Mouse (Mus musculus): ENCODE results near the gene Zfp746. TPM values are rescaled to one million over a fixed set of nuclear protein-coding genes. Genes with fewer than 3 reads are reported as not detected.
"Not testable (repeated sequence)": the region's sequence is repeated elsewhere in the genome, so short reads cannot be mapped to it uniquely, and the experiment has no call there.

Zfp746 gene
- 10 to 100 TPM; 29.7 to 30.2 TPM for total RNA-seq (2021)
- long read RNA-seq, experiment 1, transcript Zfp746-201 (7 exons, 3,651 nt): minor isoform, 11 of 61 reads
- long read RNA-seq, experiment 1, transcript Zfp746-203 (7 exons, 3,648 nt): major isoform, 15 of 61 reads
- long read RNA-seq, experiment 1, partial matches to known transcripts: 0 of 61 reads
- long read RNA-seq, experiment 1, other reads (novel, unspliced or antisense): 35 of 61 reads
- long read RNA-seq, experiment 2, transcript Zfp746-203 (7 exons, 3,648 nt): major isoform, 9 of 48 reads
- long read RNA-seq, experiment 2, partial matches to known transcripts: 3 of 48 reads
- long read RNA-seq, experiment 2, other reads (novel, unspliced or antisense): 32 of 48 reads

DNA sequence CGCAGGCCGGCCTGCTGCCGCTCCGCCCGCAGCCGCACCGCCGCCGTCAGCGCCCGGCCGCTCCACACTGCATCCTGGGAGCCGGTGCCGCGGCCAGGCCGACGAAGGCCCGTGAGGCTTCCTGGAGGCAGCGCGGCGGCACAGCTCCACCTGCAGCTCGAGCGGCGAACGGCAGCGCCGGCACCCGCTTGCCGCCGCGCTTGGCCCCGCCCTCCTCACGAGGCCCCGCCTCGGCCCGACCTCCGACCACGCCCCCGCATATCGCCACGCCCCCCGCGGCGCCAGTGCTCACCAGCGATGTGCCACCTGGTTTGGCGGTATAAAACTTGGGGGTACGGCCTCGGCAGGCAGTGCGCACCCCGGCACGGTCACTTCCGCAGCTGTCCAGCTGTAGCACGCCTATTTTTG lies at the start of gene Zfp746:
Zfp746 (minus strand) TSS at position 123 of the 408 bp plus-strand sequence.
- intact Hi-C loops (cut with DNase I): loop anchor here (5.0 kb wide), 2 partner anchors 39 to 64 kb away; partner anchors contain the start of gene Zfp777
- DNase-seq (ENCODE audit: low spot score in 2 of 2): peak; percentile 88 to 94

DNA sequence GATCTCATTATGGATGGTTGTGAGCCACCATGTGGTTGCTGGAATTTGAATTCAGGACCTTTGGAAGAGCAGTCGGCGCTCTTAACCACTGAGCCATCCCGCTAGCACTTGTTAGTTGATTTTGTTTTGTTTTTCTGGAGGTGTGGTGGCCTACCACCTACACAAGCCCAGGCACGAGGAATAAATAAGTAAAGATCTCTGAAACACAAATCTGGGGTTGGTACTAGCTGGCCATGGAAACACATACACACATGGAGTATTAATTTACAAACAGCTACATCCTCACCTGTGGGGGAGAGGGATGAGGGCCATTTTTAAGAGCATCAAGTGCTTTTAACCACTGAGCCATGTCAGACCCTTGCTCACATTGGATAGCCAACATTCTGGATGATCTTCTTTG lies 34.7 kb upstream of the Zfp746 start:
- DNase-seq (ENCODE audit: low spot score in 2 of 2); intact Hi-C loops (cut with DNase I): not testable (repeated sequence)

DNA sequence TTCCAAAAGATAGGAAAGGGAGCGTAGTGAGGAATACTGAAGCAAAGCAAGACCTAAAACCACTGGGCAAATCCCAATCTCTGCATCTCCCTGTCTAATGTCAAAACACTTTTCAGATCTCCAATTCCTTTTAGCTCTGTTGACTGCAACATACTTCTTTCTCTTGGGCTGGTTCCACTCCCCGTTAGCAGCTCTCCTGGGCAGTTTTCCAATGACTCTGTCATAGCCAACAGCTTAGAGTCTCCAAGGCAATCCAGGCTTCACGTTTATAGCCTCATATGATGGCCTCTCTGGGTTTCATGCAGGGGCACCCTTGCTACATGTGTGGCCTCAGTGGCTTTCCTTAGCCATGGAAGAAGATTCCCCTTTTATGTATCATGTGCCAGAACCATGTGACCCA lies 29.6 kb upstream of the Zfp746 start:
- peak; percentile 14 to 40 for DNase-seq (ENCODE audit: low spot score in 2 of 2)
- intact Hi-C loops (cut with DNase I): no loop called here

DNA sequence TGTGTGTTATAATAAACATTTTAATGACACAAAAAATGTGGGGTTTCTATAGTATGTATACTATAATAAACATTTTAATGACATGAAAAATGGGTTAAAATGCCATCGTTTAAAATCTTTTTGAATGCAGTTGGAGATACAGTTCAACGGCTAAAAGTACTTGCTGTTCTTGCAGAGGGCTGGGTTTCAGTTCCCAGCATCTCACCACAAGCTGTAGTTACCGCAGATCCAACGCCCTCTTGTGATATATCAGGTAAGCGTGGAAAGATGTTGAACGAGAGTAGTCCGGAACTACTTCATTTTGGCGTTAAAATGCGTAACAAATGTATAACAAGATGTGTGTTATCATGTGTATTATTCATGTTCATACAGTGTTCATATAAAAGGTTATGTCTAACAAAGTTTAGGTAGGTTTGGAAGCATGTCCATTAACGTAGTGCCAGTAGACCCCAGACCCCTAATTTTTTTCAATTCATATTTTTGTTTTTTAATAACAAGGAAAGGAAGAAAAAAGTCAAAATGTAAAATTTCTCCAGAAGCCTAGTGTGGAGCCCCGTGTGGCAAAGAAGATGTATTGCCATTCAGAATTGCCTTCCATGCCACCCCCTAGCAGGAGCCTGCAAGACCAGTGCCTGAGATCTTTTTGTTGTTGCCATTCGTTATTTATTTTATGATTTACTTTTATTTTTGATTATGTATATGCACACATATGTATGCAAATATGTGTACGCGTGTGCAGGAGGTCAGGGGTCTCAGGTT lies 743 bp upstream of the Zfp746 start:
- no peak for DNase-seq (ENCODE audit: low spot score in 2 of 2)
- intact Hi-C loops (cut with DNase I): loop anchor here (5.0 kb wide), 2 partner anchors 40 to 65 kb away; partner anchors contain the start of gene Zfp777

DNA sequence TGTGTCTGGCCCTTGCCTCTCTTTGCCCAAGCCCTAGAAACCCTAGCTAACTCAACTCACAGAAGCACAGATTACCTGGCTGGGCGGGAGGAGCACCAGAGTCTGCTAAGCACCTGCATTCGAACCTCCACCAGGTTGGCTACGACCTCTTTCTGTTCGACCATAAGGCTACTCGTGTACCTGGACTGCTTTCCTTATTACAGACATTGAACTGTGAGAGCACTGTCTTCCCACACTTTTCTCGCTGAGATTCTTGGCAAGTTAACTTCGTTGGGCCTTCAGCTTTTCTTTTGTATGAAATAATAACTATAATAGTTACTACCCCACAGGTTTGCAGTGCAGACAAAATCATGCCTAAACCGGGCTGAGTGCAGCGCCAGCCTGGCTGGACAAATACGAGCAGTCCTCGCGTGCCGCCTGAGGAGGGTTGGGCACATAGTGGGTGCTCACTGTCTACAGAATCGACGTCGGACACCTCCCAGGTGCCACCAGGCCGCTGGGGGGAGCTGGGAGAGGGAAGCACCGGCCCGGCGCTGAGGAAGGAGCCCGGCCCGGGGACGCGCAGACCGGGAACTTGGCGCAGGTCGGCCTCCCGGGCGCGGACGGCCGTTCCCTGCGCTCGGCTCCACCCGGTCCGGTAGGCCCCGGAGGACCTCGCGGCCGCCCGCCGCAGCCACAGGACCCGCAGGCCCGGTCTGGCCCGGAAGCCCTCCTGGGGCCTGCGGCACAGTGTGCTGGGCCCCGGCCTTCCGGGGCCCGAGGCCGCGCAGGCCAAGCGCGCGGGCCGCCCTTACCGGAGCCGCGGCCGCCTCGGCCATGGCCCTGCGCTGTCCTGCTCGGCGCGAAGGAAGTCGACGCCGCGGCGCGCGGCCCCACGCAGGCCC lies 630 bp downstream of the Zfp746 start:
- peak; percentile 60 to 61 for DNase-seq (ENCODE audit: low spot score in 2 of 2)
- intact Hi-C loops (cut with DNase I): loop anchor here (5.0 kb wide), 2 partner anchors 38 to 63 kb away; partner anchors contain the start of gene Zfp777

DNA sequence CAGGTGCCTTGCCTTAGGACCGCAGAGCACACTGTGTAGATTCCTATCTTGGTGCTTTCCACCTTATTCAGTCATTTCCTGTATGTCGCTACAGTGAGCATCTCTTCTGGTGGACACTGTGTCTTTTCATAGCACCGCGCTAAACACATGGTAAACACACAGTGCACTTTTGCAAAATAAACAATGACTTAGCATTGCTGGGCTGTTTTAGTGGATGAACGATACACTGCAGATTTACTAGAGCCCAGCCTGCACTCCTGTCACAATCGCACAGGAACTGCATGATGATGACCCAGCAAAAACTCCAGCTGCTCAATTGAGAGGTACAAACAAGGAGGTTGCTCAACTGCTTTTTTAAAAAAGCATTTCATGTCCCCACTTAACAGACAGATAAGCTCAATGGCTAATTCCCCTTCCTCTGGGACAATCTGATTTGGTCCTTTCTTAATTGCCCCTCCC lies 2.6 kb downstream of the Zfp746 start:
- intact Hi-C loops (cut with DNase I): no loop called here
- no peak for DNase-seq (ENCODE audit: low spot score in 2 of 2)

DNA sequence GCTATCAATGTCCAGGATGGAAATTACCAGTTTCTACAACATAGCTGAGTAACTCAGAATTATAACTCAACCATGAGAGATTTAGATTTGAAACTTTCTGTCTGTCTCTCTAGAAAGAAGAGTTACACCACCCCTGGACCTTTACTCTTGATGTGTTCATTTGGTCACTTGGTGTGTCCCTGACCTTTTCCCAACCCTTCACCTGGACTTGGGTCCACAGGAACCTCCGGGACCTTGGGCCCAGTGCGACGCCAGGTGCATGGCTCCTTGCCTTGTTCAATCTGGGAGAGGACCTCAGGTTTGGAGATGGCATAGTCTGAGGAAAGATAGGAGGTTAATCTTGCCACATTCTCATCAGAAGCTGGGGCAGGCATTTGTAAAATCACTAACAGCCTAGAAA lies 4.4 kb downstream of the Zfp746 start:
- DNase-seq (ENCODE audit: low spot score in 2 of 2): no peak
- intact Hi-C loops (cut with DNase I): no loop called here

DNA sequence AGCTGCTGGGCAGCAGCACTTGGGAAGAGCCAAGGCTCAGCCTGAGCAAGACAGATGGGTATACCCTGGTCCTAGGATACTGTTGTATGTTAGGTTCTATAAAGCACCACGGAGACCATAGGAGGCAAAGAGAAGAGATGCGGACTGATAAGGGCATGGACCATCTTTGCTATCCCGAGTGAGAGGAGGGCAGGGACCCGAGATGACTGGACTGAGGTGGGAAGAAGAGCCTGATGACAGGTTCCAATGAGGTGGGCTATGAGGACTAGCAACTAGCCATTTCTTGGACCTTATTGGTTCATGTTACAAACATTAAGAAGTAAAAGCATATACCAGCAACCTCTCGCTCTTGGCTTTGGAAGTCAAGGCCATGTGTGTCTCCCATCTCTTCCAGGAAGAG lies 5.4 kb downstream of the Zfp746 start:
- intact Hi-C loops (cut with DNase I): no loop called here
- DNase-seq (ENCODE audit: low spot score in 2 of 2): no peak

DNA sequence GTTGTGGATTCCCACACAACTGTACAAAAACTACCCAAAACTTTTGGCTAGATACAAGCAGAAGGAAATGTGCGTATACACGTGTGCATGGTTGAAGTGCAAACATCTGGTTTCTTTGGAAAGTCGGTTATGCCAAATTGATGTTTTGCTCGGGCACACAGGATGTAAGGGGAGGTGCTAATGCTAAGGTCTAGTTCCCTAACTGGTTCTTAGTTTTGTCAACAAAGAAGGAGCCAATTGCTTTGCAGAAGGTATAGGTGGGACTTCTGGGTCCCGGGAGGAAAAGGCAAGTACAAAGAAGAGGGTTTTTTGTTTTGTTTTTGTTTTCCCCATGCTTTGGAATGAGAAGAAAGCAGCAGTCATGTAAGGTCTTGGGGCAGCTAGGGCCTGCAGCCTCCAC lies 13.1 kb downstream of the Zfp746 start:
- intact Hi-C loops (cut with DNase I): no loop called here
- no peak for DNase-seq (ENCODE audit: low spot score in 2 of 2)

DNA sequence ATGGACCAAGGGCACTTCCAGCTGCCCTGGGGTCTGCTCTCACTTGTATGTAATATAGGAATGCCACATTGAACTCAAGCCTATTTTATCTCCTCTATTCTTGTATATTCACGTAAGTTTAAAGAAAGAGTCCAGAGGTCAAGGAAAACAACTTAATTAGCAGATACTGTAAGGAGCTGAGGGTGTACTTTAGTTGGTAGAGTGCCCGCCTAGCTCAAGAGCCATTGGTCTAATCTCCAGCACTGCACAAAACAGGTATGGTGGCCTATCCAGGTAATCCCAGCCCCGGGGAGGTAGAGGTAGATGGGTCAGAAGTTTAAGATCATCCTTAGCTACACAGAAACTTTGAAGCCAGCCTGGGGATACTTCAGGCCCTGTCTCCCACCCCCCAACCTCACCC lies 18.9 kb downstream of the Zfp746 start:
- DNase-seq (ENCODE audit: low spot score in 2 of 2): no peak
- intact Hi-C loops (cut with DNase I): no loop called here

DNA sequence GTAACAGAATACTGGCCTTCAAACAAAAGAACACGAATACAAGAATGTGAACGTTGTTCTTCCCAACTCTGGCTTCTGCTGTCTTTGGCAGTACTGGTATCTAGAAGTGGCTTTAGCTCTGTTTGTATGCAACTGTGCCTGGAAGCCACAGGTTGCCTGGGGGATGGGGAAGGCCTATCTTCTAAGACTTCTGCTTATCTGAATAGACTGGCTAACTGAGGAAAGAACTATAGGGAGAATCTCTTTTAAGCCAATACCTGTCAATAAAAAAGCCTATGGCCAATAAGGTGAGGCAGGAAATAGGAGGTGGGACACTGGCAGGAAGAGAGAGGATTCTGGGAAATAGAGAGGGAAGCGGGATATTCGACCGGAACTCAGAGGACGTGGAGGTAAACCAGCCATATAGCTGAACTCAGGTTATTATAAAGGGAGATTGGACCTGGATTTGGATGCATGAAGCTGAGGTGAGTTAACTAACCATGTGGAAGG lies 20.8 kb downstream of the Zfp746 start:
- intact Hi-C loops (cut with DNase I): no loop called here
- no peak for DNase-seq (ENCODE audit: low spot score in 2 of 2)

DNA sequence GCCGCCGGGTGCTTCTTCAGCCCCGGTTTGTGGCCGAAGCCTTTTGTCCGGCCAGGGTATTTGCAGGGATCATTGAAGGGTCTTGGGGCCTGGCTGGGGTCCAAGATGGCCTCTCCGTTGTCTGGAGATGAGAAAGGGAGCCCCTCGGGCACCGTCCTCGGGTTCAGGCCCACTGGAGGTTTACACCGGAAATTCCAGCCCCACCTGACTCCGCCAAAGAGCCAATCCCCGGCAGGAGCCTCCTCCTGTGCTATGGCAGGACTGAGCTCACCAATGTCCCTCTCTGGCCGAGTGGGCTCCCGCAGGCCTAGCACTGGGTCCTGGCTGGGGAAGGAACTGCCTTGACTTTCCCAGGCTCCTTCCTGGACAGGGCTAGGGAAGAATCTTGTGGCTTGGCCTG lies 21.9 kb downstream of the Zfp746 start:
- intact Hi-C loops (cut with DNase I): no loop called here
- DNase-seq (ENCODE audit: low spot score in 2 of 2): no peak

DNA sequence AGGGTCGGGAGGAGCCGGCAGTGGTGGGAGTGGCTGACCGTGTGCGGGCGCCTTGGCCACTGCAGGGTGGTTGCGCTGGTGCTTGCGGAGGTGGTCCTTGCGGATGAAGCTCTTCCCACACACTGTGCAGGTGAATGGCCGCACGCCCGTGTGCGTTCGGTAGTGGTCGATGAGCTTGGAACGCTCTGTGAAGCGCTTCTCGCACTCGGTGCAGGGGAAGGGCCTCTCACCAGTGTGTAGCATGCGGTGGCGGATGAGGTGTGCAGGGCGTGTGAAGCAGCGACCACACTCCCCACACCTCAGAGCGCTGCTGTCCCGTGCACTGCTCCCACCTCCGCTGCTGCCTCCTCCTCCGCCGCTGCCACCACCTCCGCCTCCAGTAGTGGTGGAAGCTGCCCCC lies 22.5 kb downstream of the Zfp746 start:
- DNase-seq (ENCODE audit: low spot score in 2 of 2): no peak
- intact Hi-C loops (cut with DNase I): no loop called here

DNA sequence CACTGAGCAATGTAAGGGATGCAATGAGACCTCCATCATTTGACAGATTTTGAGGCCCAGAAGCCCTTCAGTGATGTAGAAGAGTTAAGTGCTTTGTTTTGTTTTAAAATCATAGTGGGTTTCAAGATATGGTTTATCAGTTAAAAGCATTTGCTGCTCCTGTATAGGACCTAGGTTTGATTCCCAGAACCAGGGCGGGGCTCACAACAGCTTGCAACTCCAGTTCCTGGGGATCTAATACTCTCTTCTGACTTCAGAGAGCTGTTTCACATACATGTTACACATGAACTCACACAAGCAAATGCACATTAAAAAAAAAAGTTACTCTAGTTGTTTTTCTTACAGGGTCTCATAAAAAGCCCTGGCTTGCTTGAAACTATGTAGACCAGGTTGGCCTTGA lies 25.5 kb downstream of the Zfp746 start:
- no peak for DNase-seq (ENCODE audit: low spot score in 2 of 2)
- intact Hi-C loops (cut with DNase I): no loop called here

DNA sequence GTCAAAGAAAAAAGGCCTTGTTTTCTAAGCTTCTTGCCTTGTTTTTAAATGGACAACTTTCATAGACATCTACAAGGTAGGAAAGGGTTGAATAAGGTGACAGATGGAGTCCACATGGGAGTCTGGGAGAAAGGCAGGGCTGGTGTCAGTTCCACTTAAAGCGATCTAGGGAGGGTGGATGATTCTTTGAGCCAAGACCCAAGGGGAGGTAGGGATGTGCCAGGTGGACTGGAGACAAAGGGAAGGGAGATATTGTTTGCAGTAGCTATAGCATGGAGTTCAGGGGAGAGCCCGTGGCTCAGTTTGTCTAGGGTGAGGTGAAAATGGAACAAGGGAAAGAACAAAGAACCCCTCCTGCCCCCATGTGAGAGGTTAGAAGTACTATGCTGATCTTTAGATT lies 26.0 kb downstream of the Zfp746 start:
- intact Hi-C loops (cut with DNase I): no loop called here

DNA sequence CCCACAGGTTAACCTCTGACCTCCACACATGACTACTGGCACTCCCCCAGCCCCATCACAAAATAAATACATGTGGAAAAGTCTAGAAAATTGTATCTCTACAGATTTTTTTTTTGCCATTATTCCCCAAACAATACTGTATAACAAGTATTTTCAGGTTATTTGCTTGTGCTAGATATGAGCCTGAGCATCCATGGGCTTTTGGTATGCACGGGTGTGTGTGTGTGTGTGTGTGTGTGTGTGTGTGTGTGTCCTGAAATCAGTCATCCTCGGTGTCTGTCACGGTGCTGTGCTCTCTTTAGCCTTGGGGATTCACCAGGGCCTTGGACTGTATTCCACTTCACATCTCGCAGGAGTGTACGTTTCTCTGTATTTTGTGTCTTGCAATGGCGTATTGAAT lies 34.3 kb downstream of the Zfp746 start:
- intact Hi-C loops (cut with DNase I): no loop called here
- DNase-seq (ENCODE audit: low spot score in 2 of 2): no peak

More for the DNA sequence above, 26.0 kb downstream of the Zfp746 start:
- DNase-seq (ENCODE audit: low spot score in 2 of 2): no peak

DNA sequence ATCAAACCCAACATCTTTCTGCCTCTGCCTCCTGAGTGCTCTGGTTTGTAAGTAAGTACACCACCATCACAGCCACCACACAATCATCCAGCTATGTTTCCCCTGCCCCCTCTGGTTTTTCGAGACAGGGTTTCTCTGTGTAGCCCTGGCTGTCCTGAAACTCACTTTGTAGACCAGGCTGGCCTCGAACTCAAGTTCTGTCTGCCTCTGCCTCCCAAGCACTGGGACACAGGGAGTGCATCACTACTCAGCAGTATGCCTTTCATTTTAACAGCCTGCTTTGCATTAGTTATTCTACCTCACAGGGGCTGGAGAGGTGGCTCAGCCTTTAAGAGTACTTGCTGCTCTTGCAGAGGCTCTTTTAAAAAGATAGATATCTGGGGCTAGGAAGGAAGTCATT lies 34.7 kb downstream of the Zfp746 start:
- DNase-seq (ENCODE audit: low spot score in 2 of 2): no peak
- intact Hi-C loops (cut with DNase I): no loop called here

DNA sequence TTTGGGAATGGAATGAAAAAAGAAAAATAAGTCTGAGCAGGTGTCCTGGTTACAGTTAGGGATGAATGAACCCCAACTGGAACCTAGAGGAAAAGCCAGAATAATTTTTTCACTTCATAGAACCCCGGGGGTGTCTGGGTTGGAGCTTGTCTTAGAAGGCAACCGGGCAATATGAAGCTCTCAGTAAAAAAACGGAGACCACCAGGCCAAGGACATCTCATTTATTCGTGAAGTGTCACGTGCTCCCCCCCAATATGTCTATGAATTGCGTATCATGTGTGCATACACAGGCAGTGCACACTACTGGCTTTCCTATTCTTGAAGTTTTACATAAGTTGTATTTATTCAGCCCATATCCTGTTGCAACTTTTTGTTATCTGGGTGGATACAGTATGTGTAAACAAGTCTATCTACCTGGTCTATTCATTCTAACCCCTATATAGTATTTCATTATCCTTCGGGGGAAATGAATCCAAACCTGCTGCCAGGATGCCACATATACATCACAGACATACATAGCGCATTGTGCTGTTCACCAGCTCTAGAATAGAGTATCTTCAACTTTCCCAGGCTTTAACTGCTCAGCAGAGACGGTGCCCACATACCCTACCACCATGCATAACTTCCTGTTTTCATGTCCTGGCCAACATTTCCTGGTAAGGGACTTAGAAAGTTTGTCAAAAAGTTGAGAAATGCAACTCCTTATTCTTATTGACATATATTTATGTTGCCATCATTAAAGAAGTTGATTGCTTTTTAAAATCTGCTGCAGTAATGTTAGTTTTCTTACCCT lies 36.9 kb downstream of the Zfp746 start:
- intact Hi-C loops (cut with DNase I): loop anchor here (5.0 kb wide), 1 partner anchor 38 kb away; the partner anchor contains the start of gene Zfp746
- no peak for DNase-seq (ENCODE audit: low spot score in 2 of 2)

Measured in left cerebral cortex, postnatal 14 days (tissue).